Mouse (Mus musculus): ENCODE results near the gene Plau. TPM values are rescaled to one million over a fixed set of nuclear protein-coding genes. Genes with fewer than 3 reads are reported as not detected.

Gene Plau
- total RNA-seq, 2 experiments from 2014 or later, result 4.2 to 4.3 TPM

GRCm38 (mm10) chr14:20806116-20806840 is 30.2 kb upstream of the Plau start:
- DNase-seq, result no peak

GRCm38 (mm10) chr14:20809349-20809748 is 27.1 kb upstream of the Plau start:
- no peak for DNase-seq

DNA sequence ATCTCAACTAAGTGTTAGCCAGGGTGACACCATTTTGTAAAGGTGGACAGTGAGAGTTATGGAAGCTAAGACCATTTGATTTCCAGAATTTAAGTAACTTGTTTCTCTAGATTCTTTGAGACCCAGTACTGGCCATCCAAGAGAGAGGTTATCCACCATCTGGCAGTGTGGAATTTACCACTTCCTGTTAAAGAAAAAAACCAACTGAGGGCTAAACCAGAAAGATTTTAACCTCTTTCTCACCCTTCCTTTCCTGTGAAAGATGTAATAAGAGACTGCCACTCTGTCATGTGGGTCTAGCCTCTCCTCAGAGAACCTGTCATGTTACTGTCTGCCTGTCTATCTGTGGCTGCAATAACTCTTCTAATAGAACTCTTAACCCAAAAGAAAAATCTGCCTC is 26.6 kb upstream of the Plau start:
- no peak for DNase-seq

DNA sequence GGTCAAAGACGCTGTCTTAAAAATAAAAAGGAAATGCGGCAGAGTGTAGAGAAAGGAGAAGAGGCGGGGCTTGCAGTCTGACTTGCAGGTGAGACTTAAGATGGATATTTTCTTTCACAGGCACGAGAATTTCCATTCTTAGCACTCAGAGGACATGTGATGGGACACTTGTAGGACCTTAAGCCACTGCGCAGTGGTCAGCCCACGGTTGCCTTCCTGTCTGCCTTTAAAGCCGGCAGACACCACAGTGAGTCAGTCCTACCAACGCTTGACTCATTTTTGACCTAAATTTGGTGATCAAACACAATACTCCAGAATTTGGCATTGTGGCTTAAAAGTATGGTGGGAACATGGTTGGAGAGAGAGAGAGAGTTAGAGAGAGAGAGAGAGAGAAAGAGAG is 25.2 kb upstream of the Plau start:
- no peak for DNase-seq

- no peak for DNase-seq
These were observed 24.6 kb upstream of the Plau start for GRCm38 (mm10) chr14:20811779-20812406.

GRCm38 (mm10) chr14:20815448-20815847 is 21.0 kb upstream of the Plau start:
- DNase-seq, result no peak

DNA sequence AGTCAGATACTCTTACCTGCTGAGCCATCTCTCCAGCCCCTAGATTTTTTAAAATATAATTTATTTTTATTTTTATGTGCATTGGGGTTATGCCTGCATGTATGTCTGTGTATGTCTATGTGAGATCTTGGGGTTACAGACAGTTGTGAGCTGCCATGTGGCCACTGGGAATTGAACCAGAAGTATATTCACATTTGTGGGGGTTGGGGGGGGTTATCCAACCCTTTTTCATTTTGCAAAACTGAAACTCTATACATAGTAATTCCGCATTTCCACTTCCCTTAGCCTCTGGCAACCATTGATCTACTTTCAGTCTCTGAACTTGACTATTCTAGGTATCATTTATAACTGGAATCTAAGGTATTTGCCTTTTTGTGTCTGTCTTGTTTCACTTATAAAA is 11.9 kb upstream of the Plau start:
- no peak for DNase-seq

DNA sequence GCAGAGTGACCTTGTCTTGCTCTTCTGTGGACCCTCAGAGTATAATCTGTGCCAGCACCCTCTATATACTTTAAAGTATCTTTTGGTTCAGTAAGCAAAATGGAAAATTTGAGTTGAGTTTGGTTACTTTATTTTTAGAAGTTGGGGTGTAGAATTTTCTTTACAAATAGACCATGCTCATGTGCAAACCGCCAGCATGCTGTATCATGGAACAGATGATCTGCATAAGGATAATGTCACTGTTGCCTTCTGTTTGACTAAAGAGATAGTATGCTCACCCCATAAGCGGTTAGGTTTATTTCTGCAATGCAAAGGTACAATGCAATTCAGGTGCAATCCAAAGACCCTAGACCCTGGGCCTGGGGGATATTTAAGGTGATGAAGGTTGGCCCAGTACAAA is 10.9 kb upstream of the Plau start:
- DNase-seq, result no peak

DNA sequence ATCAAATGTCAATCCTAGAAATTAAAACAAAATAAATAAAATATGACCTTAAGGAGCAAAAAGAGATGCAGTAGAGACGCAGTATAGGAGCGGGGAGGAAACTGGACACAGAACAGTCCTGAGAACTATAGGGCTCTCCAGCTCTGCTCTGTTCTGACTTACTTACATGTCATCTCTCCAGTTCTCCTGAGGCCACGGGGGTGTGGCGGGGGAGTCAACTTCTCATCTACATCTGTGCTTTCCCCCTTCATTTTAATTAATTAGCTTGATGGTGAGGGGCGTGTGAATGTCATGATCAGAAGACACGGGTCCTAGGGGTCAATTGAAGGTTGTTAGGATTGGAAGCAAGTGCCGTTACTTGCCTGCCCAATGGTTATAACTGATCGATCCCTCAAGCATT is 9.4 kb upstream of the Plau start:
- DNase-seq, result no peak

DNA sequence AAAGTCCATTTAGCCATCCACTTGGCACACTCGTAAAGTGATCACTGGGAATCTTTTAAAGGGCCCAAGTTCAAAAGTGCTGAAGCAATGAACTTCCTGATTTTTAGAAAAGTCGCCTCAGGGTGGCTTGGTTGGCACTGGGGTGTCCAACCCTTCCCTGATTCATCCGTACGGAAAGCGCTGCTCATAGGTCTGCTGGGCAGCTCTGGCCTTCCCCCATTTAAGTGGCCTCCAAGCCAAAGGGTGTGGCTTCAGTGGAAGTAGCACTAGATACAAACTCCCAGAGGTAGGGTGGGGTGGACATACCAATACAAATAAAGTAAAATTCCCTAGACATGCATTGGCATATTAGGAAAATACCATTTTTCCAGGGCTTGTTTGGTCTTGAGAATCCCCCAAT is 9.0 kb upstream of the Plau start:
- DNase-seq, result no peak

GRCm38 (mm10) chr14:20828524-20828923 is 7.9 kb upstream of the Plau start:
- no peak for DNase-seq

- no peak for DNase-seq
These were observed 6.7 kb upstream of the Plau start for GRCm38 (mm10) chr14:20829523-20830366.

DNA sequence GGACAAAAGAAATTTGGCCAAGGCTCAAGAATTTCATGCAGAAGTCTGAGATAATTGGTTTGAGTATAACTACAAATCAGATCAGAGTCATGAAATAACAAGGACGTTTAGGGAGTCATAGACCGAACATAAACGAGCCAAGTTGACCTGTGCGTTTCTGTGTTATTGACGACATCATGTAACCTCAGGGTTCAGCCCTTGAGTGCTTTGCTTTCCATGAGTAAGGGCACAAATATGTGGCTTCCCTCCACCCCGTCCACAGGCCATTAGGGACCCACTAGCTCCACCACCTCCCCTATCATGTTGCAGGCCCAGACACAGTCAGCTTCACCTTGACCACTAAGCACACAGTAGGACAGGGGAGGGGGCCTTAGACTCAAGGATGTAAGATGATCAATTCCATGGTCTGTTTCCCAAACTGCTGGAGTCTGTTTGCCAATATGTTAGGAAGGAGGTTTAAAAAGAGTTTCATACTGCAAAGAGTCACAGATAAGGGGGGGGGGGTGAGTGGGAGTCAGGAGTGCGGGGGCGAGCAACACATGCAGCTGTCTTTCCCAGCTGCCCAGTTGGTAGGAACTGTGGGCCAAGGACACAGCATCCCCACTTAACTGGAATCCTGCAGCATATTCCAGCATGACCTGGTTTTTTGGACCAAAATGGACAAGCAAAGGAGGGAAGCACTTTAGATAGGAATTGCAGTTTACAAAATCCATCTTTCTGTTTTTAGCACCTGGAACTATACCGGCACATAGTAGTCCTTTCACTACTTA is 5.1 kb upstream of the Plau start:
- DNase-seq, result no peak

GRCm38 (mm10) chr14:20831915-20832314 is 4.5 kb upstream of the Plau start:
- no peak for DNase-seq

- no peak for DNase-seq
These were observed 2.9 kb upstream of the Plau start for GRCm38 (mm10) chr14:20833525-20833924.

- DNase-seq, result no peak
These were observed 2.3 kb upstream of the Plau start for GRCm38 (mm10) chr14:20834136-20834535.

- no peak for DNase-seq
These were observed 481 bp downstream of the Plau start for GRCm38 (mm10) chr14:20836905-20837376.

DNA sequence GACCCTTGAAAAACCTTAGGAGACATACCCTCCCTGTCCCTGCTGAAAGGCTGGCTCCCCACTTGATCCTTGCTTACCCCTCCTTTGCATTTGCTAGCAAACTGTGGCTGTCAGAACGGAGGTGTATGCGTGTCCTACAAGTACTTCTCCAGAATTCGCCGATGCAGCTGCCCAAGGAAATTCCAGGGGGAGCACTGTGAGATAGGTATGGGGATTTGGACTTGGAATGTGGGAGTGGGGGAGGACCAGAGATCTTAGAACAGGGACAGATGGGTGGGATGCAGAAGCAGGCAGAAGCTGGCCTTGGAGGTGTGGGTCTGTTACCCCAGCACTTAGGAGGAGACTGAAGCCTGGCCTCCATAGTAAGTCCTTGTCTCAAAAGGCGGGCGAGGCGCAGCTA is 1.2 kb downstream of the Plau start:
- no peak for DNase-seq

DNA sequence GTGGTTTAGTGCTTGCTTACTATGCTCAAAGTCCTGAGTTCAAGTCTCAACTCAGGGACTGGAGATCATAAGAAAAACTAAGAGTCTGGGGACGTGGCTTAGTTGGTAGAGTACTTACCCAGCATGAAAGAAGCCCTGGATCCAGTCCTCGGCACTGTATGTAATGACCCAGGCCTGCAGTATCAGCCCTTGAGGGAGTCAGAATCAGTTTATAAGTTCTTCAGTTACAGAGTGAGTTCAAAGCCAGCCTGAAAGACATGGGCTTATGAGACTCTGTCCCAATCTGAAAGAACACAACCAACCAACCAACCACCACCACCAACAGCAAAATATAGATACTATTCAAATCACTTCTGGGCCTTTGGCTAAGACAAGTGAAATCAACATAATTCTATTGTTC is 5.1 kb downstream of the Plau start:
- DNase-seq, result no peak

DNA sequence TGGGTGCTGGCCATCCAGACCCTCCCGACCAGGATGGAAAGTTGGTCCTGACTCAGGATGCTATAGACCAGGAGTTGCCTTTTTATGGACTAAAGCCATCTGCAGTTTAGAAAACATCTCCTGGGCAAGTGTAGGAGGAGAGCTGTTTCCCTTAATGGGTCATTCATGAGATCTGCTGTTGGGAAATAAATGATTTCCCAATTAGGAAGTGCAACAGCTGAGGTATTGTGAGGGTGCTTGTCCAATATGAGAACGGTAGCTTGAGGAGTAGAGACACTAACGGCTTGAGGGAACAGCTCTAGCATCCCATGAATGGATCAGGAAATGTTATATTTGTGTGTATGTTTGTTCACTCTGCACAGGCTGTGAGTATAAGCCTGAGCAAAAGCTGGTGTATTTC is 6.2 kb downstream of the Plau start:
- DNase-seq, result no peak

- no peak for DNase-seq
These were observed 7.7 kb downstream of the Plau start for GRCm38 (mm10) chr14:20844126-20844525.

Data from layer of hippocampus, postnatal 36 days (tissue).